Mouse (Mus musculus) C2C12 (cell line): ENCODE results near the gene Leng8.

Experiments
- CTCF ChIP-seq: IDR thresholded peaks from one replicate; pipeline ENCODE4 v1.5.1; 2011; ENCODE audit not compliant: control insufficient read depth, insufficient read depth, insufficient read length
- MAX ChIP-seq: IDR thresholded peaks from one replicate; pipeline ENCODE4 v1.6.1; 2011; ENCODE audit warnings: mild to moderate bottlenecking, control low read depth
- MYOG ChIP-seq: IDR thresholded peaks from one replicate; pipeline ENCODE4 v1.6.1; 2011; ENCODE audit not compliant: control insufficient read depth, insufficient read length; ENCODE audit errors: extremely low read depth

DNA sequence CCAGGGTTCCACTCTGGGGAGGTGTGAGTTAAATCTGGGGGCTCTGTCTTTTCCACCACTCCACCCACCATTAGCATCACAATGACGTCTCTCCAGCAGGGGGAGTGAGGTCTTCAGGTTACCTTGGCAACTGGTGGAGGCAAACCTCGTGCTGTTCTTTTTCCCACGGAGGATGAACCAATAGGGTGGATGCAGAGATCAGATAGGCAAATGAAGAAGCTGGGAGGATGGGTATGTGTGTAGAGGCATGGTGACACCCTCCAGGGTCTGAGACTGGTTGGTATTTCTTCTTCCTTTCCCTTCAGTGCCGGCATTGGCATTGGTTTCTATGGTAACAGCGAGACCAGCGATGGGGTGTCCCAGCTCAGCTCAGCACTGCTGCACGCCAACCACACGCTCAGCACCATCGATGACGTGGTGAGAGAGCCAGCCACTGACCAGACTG, 12.5 kb upstream of the Leng8 start:
- TF ChIP-seq MYOG (no peak), CTCF (no peak), MAX (no peak)
